Mouse (Mus musculus) kidney, embryonic 15.5 days (tissue): ENCODE measurements around the gene Prss33. TPM values are rescaled to one million over a fixed set of nuclear protein-coding genes. Genes with fewer than 3 reads are reported as not detected.

Experiments used
- ATAC-seq: fragments of 200-750 bp; cut with Nextera tagmentation; replicated peaks from 2 replicates; pipeline ENCODE4 v1.8.0; 2017; ENCODE audit warnings: moderate TSS enrichment; ENCODE audit not compliant: low FRiP score
- H3K27ac ChIP-seq: fragments of 300-500 bp; sonication (generic); 2 replicates; pipeline ENCODE4 v1.5.1; 2015; ENCODE audit warnings: mild to moderate bottlenecking, inconsistent platforms
- H3K27me3 ChIP-seq: fragments of 300-500 bp; sonication (generic); 2 replicates; pipeline ENCODE4 v1.6.1; 2015; ENCODE audit warnings: inconsistent platforms
- H3K36me3 ChIP-seq: fragments of 300-500 bp; sonication (generic); 2 replicates; pipeline ENCODE4 v1.6.1; 2015; ENCODE audit warnings: inconsistent platforms
- H3K4me1 ChIP-seq: fragments of 300-500 bp; sonication (generic); 2 replicates; pipeline ENCODE4 v1.6.1; 2015; ENCODE audit warnings: inconsistent platforms
- H3K4me2 ChIP-seq: fragments of 300-500 bp; sonication (generic); 2 replicates; pipeline ENCODE4 v1.6.1; 2015; ENCODE audit warnings: moderate library complexity, mild to moderate bottlenecking, inconsistent platforms
- H3K4me3 ChIP-seq: fragments of 300-500 bp; sonication (generic); replicated peaks from 2 replicates; pipeline ENCODE4 v1.5.1; 2015; ENCODE audit warnings: mild to moderate bottlenecking, inconsistent platforms
- H3K9ac ChIP-seq: fragments of 300-500 bp; sonication (generic); 2 replicates; pipeline ENCODE4 v1.6.1; 2015; ENCODE audit warnings: mild to moderate bottlenecking, inconsistent platforms
- H3K9me3 ChIP-seq: fragments of 300-500 bp; sonication (generic); replicated peaks from 2 replicates; pipeline ENCODE4 v1.6.1; 2016; ENCODE audit warnings: inconsistent platforms
- WGBS: fragments of 180-500 bp; shearing (Covaris S2); methylation state at CpG from one replicate; pipeline ENCODE4 v1.1.7; 2015; ENCODE audit warnings: mixed read lengths; 5-methylcytosine and 5-hydroxymethylcytosine counted together
- polyA plus RNA-seq: library from polyadenylated mRNA; unstranded; fragments of >200 nt; fragmentation: Nextera tagmentation; extraction: Ambion mirVana; gene quantifications from 2 replicates; pipeline ENCODE4 v1.2.1, GENCODE M21; 2015

Gene Prss33
- polyA plus RNA-seq, 1 experiment from 2014 or later: 0.18 TPM

GRCm38 (mm10) chr17:23850853-23851749 lies 15.2 kb upstream of the Prss33 start:
- Histone ChIP-seq H3K4me2 (no peak overlapping the region), H3K27me3 (no peaks in the 10 kb centered on the region), H3K27ac (no peak overlapping the region), H3K4me3 (no peak overlapping the region), H3K9ac (no peak overlapping the region), H3K36me3 (no peaks in the 10 kb centered on the region), H3K4me1 (no peaks in the 10 kb centered on the region), H3K9me3 (no peaks in the 10 kb centered on the region)
- ATAC-seq: no peak
- 58% methylated on average over 19 of the region's 19 CpGs for WGBS

DNA sequence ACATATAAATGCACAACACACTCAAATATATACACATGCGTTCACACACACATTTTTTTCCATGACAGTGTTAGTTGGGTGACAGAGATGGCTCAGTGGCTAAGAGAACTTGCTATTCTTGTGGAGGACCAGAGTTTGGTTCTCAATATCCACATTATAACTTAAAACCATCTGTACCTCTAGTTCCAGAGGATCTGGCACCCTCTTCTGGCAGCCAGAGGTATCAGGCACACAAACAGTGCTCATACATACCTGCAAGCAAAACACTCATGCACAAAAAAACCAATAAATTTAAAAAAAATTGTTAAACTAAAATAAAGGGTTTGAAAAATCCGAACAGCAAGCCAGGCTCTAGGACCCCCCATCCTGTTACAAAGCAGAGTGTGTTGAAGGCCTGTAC lies 14.2 kb upstream of the Prss33 start:
- Histone ChIP-seq H3K27me3 (no peaks in the 10 kb centered on the region), H3K9ac (no peak overlapping the region), H3K4me1 (no peaks in the 10 kb centered on the region), H3K4me3 (no peak overlapping the region), H3K4me2 (no peak overlapping the region), H3K36me3 (no peaks in the 10 kb centered on the region), H3K9me3 (no peaks in the 10 kb centered on the region), H3K27ac (no peak overlapping the region)
- 72% methylated on average over 2 of the region's 2 CpGs for WGBS
- ATAC-seq: no peak

DNA sequence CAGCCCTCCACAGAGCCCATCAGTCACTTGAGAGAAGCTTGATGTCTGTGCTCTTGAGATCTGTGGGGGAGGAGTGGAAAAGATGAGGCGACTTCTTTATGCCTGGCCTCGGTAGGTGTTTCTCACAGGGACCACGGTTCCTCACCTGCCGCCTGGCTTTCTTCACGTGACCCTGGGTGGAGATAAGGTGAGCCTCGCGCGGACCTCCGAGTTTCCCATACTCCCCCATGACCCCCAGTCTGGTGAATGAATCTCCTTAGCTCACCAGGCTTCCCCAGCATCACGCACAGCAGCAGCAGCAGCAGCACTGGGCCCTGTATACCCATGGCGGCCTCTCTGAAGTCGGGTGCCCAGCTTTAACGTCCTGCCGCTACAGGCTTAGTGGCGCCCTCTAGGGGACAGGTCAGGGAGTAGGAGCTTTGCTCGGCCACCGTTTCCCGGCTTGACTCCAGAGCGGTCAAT lies 8.0 kb upstream of the Prss33 start, which contains the start of the genes Prss32 and Prss41:
TSS of gene Prss32 (plus strand) at position 44 of the 462 bp plus-strand sequence.
TSS of gene Prss41 (minus strand) at position 361 of the 462 bp plus-strand sequence.
- Histone ChIP-seq H3K4me2 (peak within 1 kb of the TSS; percentile 53), H3K36me3 (no peaks in the 10 kb centered on the region), H3K27ac (no peak within 1 kb of the TSS), H3K9ac (no peak within 1 kb of the TSS), H3K27me3 (no peaks in the 10 kb centered on the region), H3K4me3 (peak within 1 kb of the TSS; percentile 29), H3K9me3 (no peaks in the 10 kb centered on the region), H3K4me1 (peaks cover 10% of the 10 kb centered on the region; the same call in 1 of the 2 replicates)
- WGBS: 10% methylated on average over 19 of the region's 19 CpGs
- peak; percentile 57 for ATAC-seq

- H3K27ac ChIP-seq: no peak overlapping the region
- peak overlapping the region; percentile 29 for H3K4me3 ChIP-seq
- 47% methylated on average over 23 of the region's 23 CpGs for WGBS
- peak; percentile 58 for ATAC-seq
- H3K9ac ChIP-seq: no peak overlapping the region
- no peaks in the 10 kb centered on the region for H3K9me3 ChIP-seq
- peak overlapping the region; percentile 53 for H3K4me2 ChIP-seq
- H3K36me3 ChIP-seq: no peaks in the 10 kb centered on the region
- H3K27me3 ChIP-seq: no peaks in the 10 kb centered on the region
- H3K4me1 ChIP-seq: peaks cover 10% of the 10 kb centered on the region; the same call in 1 of the 2 replicates
Measured at GRCm38 (mm10) chr17:23843141-23843811, 7.4 kb upstream of the Prss33 start.

DNA sequence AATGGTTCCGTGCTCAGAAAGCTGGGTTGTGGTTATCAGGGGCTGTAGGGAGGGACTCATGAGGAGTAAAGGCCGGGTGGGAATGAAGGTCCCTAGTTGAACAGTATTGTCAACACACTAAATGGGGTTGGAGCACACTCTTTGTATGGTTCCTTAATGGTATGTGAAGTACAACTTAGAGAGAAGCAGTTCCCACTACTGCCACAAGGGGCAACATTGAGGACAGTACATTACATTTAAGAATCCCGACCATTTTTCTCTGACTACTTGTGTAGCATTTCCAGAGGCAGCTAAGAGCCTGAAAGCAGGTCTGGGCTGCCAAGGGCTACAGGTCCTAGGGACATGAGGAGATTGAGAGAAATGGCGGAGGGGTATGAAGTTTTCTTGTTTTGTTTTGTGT lies 5.3 kb upstream of the Prss33 start:
- no peaks in the 10 kb centered on the region for H3K9me3 ChIP-seq
- WGBS: 33% methylated on average over 4 of the region's 4 CpGs
- no peak for ATAC-seq
- H3K4me3 ChIP-seq: no peak overlapping the region
- H3K4me2 ChIP-seq: no peak overlapping the region
- no peak overlapping the region for H3K9ac ChIP-seq
- no peaks in the 10 kb centered on the region for H3K27me3 ChIP-seq
- peaks cover 10% of the 10 kb centered on the region; the same call in 1 of the 2 replicates for H3K4me1 ChIP-seq
- H3K27ac ChIP-seq: no peak overlapping the region
- no peaks in the 10 kb centered on the region for H3K36me3 ChIP-seq

GRCm38 (mm10) chr17:23831201-23831600 lies 4.7 kb downstream of the Prss33 start:
- H3K27me3 ChIP-seq: peaks cover 37% of the 10 kb centered on the region

DNA sequence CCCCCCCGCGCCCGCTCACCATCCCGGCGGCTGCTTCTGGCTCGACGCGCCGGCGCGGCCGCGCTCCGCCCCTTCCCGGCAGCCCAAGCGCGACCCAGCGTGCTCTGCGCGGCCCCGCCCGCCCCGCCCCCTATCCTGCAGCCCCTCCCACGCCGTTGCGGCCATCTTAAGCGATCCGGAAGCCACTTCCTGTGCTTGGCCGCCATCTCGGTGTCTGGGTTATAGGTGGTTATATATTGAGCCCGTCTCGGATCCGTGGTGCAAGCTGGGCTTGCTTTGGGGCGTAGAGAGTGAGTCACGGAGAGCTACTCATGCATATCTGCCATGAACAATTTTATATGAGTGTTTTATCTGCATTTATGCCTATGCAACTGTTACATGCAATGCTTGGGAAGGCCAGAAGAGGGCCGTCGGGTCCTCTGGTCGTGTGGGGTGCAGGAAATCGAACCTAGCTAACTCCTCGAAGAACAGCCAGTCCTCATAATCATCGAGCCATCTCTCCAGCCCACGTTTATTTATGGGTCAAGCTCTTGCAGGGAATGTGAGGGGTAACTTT lies 6.7 kb downstream of the Prss33 start, which contains the start of gene Elob:
TSS of gene Elob (minus strand) at position 73 of the 556 bp plus-strand sequence.
- Histone ChIP-seq H3K36me3 (peaks cover 33% of the 10 kb centered on the region), H3K27ac (peak within 1 kb of the TSS; percentile 97), H3K4me3 (peak within 1 kb of the TSS; percentile 69), H3K27me3 (peaks cover 34% of the 10 kb centered on the region), H3K9me3 (no peaks in the 10 kb centered on the region), H3K9ac (peak within 1 kb of the TSS; percentile 77), H3K4me1 (peaks cover 15% of the 10 kb centered on the region), H3K4me2 (peak within 1 kb of the TSS; percentile 72)
- ATAC-seq: peak; percentile 93
- WGBS: under 1% methylated on average over 33 of the region's 42 CpGs

More at GRCm38 (mm10) chr17:23831201-23831600, 4.7 kb downstream of the Prss33 start:
- Histone ChIP-seq H3K9me3 (no peaks in the 10 kb centered on the region), H3K4me3 (no peak overlapping the region), H3K36me3 (peaks cover 12% of the 10 kb centered on the region), H3K4me1 (peaks cover 15% of the 10 kb centered on the region), H3K9ac (no peak overlapping the region), H3K4me2 (no peak overlapping the region), H3K27ac (no peak overlapping the region)
- ATAC-seq: no peak
- WGBS: 94% methylated on average over 1 of the region's 1 CpGs

DNA sequence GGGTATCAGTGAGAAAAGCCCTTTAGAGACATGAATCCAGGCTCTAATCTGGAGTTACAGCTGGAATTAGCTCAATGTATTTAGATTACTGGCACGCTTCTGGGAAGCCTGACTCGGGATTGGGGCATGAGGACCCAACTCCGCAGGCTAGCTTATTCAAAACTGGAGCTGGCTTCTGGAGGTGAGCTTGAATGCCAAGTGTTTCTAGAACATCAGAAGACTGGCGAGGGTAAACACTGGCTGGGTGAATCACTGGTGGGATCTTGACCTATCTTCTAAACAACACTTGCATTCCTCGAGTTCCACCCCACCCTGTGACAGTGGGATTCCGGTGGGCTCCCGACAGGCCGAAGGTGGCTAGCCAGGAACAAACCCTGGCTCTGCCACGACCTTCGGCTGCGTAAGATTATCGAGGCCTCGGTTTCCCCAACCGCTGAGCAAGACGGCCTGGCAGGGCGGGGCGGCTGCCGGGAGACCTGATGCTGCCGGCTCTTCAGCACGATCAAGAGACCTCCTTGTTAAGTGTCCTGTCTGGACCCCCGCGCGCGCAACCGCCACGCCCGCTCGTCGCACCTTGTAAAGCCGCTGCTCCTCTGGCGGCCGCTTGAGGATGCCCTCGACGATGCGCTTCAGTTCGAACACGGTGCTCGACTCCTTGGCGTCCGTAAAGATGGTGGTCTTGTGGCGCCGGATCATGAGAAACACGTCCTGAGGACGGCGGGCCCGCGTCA lies 7.4 kb downstream of the Prss33 start:
- Histone ChIP-seq H3K9me3 (no peaks in the 10 kb centered on the region), H3K4me3 (peak overlapping the region; percentile 69), H3K27ac (peak overlapping the region; percentile 97), H3K27me3 (peaks cover 27% of the 10 kb centered on the region), H3K4me1 (peaks cover 15% of the 10 kb centered on the region), H3K36me3 (peaks cover 40% of the 10 kb centered on the region), H3K9ac (peak overlapping the region; percentile 77), H3K4me2 (peak overlapping the region; percentile 72)
- WGBS: under 1% methylated on average over 47 of the region's 47 CpGs
- peak; percentile 84 for ATAC-seq

- peaks cover 68% of the 10 kb centered on the region for H3K36me3 ChIP-seq
- H3K4me1 ChIP-seq: peaks cover 19% of the 10 kb centered on the region
- ATAC-seq: no peak
- no peak overlapping the region for H3K9ac ChIP-seq
- H3K9me3 ChIP-seq: no peaks in the 10 kb centered on the region
- H3K4me3 ChIP-seq: no peak overlapping the region
- H3K27ac ChIP-seq: no peak overlapping the region
- 0 out of 2 replicates have a peak, but pooled peaks cover 2% of the 10 kb centered on the region for H3K27me3 ChIP-seq
- WGBS: 87% methylated on average over 4 of the region's 4 CpGs
- H3K4me2 ChIP-seq: no peak overlapping the region
Measured at GRCm38 (mm10) chr17:23825591-23825990, 10.3 kb downstream of the Prss33 start.

- Histone ChIP-seq H3K27me3 (no peaks in the 10 kb centered on the region), H3K9ac (no peak overlapping the region), H3K4me2 (no peak overlapping the region), H3K4me1 (peaks cover 19% of the 10 kb centered on the region), H3K36me3 (peaks cover 88% of the 10 kb centered on the region), H3K9me3 (peaks cover 13% of the 10 kb centered on the region), H3K4me3 (no peak overlapping the region), H3K27ac (no peak overlapping the region)
- 91% methylated on average over 12 of the region's 12 CpGs for WGBS
- ATAC-seq: no peak
Measured at GRCm38 (mm10) chr17:23823614-23824013, 12.2 kb downstream of the Prss33 start.

DNA sequence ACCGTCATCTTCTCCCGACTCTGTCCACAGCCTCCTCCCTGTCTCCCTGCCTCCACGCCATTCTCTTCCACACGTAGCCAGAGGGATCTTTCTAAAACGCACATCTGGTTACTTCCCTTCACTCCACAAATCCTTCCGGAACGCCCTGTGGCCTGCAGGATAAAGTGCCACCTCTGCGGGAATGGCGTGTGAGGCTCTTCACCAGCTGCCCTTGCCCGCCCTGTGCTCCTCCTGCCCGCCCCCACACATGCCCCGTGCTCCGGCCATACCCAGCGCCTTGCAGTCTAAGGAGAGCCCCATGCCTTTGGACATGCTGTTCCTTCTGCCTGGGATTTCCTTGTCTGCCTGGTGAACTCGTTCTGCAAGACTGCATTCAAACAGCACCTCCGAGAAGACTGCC lies 12.8 kb downstream of the Prss33 start:
- 76% methylated on average over 16 of the region's 16 CpGs for WGBS
- Histone ChIP-seq H3K4me2 (no peak overlapping the region), H3K4me1 (peaks cover 16% of the 10 kb centered on the region), H3K27ac (no peak overlapping the region), H3K4me3 (no peak overlapping the region), H3K36me3 (peaks cover 94% of the 10 kb centered on the region), H3K27me3 (no peaks in the 10 kb centered on the region), H3K9ac (no peak overlapping the region), H3K9me3 (peaks cover 19% of the 10 kb centered on the region)
- ATAC-seq: 0 out of 2 replicates have a peak, but pooled peaks have one; percentile 33
